Mouse (Mus musculus) 3T3-L1 (cell line): Measurements from ENCODE around the gene Rbms3.

Source experiments
- DNase-seq: peaks from one replicate; pipeline ENCODE4 v3.0.0-alpha.2; 2015; ENCODE audit warnings: low read depth, low spot score

Gene Rbms3

GRCm38 (mm10) chr9:117252411-117252861 lies 377.3 kb downstream of the Rbms3 start:
- DNase-seq, result peak; percentile 69

- peak; percentile 77 for DNase-seq
Observed at GRCm38 (mm10) chr9:117251521-117252368, 378.0 kb downstream of the Rbms3 start.

- DNase-seq, result no peak
Observed at GRCm38 (mm10) chr9:117250831-117251165, 378.9 kb downstream of the Rbms3 start.

GRCm38 (mm10) chr9:117250036-117250830 lies 379.5 kb downstream of the Rbms3 start:
- DNase-seq, result peak; percentile 73

GRCm38 (mm10) chr9:117247311-117247980 lies 382.3 kb downstream of the Rbms3 start:
- peak; percentile 32 for DNase-seq

- peak; percentile 53 for DNase-seq
Observed at GRCm38 (mm10) chr9:117246173-117246572, 383.5 kb downstream of the Rbms3 start.

GRCm38 (mm10) chr9:117243365-117243764 lies 386.3 kb downstream of the Rbms3 start:
- DNase-seq, result no peak

- no peak for DNase-seq
Observed at GRCm38 (mm10) chr9:117234726-117235075, 395.0 kb downstream of the Rbms3 start.

- DNase-seq, result no peak
Observed at GRCm38 (mm10) chr9:117234065-117234725, 395.5 kb downstream of the Rbms3 start.

GRCm38 (mm10) chr9:117222741-117223140 lies 407.0 kb downstream of the Rbms3 start:
- DNase-seq, result no peak

GRCm38 (mm10) chr9:117221481-117221880 lies 408.2 kb downstream of the Rbms3 start:
- DNase-seq, result no peak

GRCm38 (mm10) chr9:117216026-117216755 lies 413.5 kb downstream of the Rbms3 start:
- DNase-seq, result no peak

GRCm38 (mm10) chr9:117212023-117212422 lies 417.7 kb downstream of the Rbms3 start:
- no peak for DNase-seq

GRCm38 (mm10) chr9:117210344-117210743 lies 419.4 kb downstream of the Rbms3 start:
- DNase-seq, result no peak

GRCm38 (mm10) chr9:117205395-117205794 lies 424.3 kb downstream of the Rbms3 start:
- no peak for DNase-seq

- no peak for DNase-seq
Observed at GRCm38 (mm10) chr9:117200067-117200658, 429.6 kb downstream of the Rbms3 start.

GRCm38 (mm10) chr9:117197531-117197930 lies 432.2 kb downstream of the Rbms3 start:
- peak; percentile 24 for DNase-seq

- peak; percentile 86 for DNase-seq
Observed at GRCm38 (mm10) chr9:117192565-117193540, 436.9 kb downstream of the Rbms3 start.

GRCm38 (mm10) chr9:117192093-117192492 lies 437.6 kb downstream of the Rbms3 start:
- peak; percentile 17 for DNase-seq
